Mouse (Mus musculus): ENCODE measurements around the gene Tmem44.

DNA sequence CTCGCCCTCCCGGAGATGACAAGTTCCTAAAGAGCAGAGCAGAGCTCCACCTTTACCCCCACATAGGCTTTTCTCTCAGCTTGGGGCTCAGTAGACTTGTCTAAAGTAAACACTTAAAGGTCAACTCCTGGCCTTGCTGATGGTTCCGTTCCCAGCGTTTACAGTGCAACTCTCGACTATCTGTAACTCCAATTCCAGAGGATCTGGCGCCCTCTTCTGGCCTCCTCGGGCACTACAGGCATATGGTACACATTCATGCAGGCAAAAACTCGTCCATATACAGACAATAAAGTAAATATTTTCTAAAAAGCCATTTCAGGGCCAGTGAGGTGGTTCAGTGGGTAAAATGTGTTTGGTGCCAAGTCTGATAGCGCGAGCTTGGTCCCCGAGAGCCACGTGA, 35.2 kb downstream of the Tmem44 start:
- no peak for TF ChIP-seq FOSL1 (IDR thresholded peaks at IDR 0.05; ENCODE audit: insufficient read depth, low read length, poor library complexity, severe bottlenecking)
- TF ChIP-seq USF1 (IDR thresholded peaks at IDR 0.05; ENCODE audit: low read depth): no peak
- TF ChIP-seq CTCF (IDR thresholded peaks at IDR 0.05; ENCODE audit: control insufficient read depth, insufficient read depth, insufficient read length): no peak
- no peak for TF ChIP-seq CEBPB (IDR thresholded peaks at IDR 0.05; ENCODE audit: low read depth)
- TF ChIP-seq MYOD1 (IDR thresholded peaks at IDR 0.05; ENCODE audit: control insufficient read depth, insufficient read length, low read depth): no peak
- TF ChIP-seq MAX (IDR thresholded peaks at IDR 0.05): no peak
